25 mouse cellular contexts compared by ENCODE assay signal in the genomic region with DNA sequence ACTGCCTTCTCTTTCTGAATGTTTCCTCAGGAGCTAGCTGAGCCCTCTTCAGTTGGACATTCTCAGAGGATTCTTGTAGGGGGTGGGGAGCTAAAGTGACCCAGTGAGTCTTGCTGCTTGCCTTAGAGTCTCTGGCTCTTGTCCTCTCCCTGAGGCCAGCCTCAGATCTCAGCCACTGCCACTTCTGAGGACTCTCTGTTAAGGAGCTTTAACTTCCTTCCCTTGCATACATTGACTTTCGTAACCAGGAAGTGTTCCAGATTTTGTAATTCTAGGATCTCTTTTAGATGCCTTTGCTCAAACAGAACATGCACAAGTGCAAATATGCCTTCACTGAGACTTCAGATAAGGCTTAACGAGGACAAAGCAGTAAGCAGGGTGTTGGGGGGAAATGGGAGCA. TPM values are rescaled to one million over a fixed set of nuclear protein-coding genes. Genes with fewer than 3 reads are reported as not detected.
DNase-seq lines count a peak whose midpoint lies in the region; ATAC-seq and TF ChIP-seq lines count a peak whose summit lies in the region.
"Had no signal": no experiment of that assay in that cellular context is flagged by ENCODE, and none has a peak within 500 bp of the region (broad histone marks: within the 10 kb centered on the region; RNA-seq: fewer than 3 reads in every experiment).

No protein-coding gene starts in this region.

- no peaks in the 10 kb centered on the region for H3K27me3 ChIP-seq in kidney, embryonic 15.5 days
- H3K27me3 ChIP-seq in kidney, embryonic 16.5 days (ENCODE audit: insufficient read depth, low read length) = no peaks in the 10 kb centered on the region
- H3K27me3 ChIP-seq in lung, embryonic 14.5 days (ENCODE audit: insufficient read depth, low read length) = no peaks in the 10 kb centered on the region
- no peaks in the 10 kb centered on the region for H3K27me3 ChIP-seq in embryonic facial prominence, embryonic 10.5 days (replicated peaks; ENCODE audit: low read depth, poor library complexity, severe bottlenecking)
- no peaks in the 10 kb centered on the region for H3K27me3 ChIP-seq in midbrain, postnatal 0 days (ENCODE audit: insufficient read depth, low read length)
- 0 out of 2 replicates have a peak, but pooled peaks cover 4% of the 10 kb centered on the region for H3K27me3 ChIP-seq in heart, embryonic 10.5 days (ENCODE audit: insufficient read depth, poor library complexity, severe bottlenecking)
- H3K27me3 ChIP-seq: forebrain, embryonic 15.5 days; hindbrain, embryonic 12.5 days; intestine, embryonic 15.5 days; midbrain, embryonic 13.5 days; neural tube, embryonic 15.5 days had no signal

- no peak for ATAC-seq in kidney, embryonic 15.5 days (replicated peaks; ENCODE audit: low FRiP score)
- ATAC-seq in kidney, embryonic 16.5 days (ENCODE audit: low FRiP score, low TSS enrichment) = no peak
- peak; percentile 47 for ATAC-seq in lung, embryonic 14.5 days (ENCODE audit: insufficient read depth)
- no peak for ATAC-seq in midbrain, postnatal 0 days (ENCODE audit: low FRiP score)
- ATAC-seq: forebrain, embryonic 15.5 days; intestine, embryonic 15.5 days; midbrain, embryonic 13.5 days had no signal

- peak; percentile 56 for DNase-seq in lung, embryonic 14.5 days
- peak; percentile 60 to 82 for DNase-seq in lung, postnatal 4 days
- DNase-seq in embryonic facial prominence, embryonic 10.5 days (ENCODE audit: low spot score) = no peak
- no peak for DNase-seq in urinary bladder, postnatal 25 days (ENCODE audit: low spot score)
- no peak for DNase-seq in midbrain, postnatal 0 days (ENCODE audit: low spot score)
- no peak for DNase-seq in heart, embryonic 10.5 days (ENCODE audit: low spot score)
- DNase-seq: adrenal gland, adult 2 months; cerebellum, adult 18-20 months; cerebellum, postnatal 36 days; heart, adult 18-20 months; kidney, postnatal 10 days had no signal

- H3K9me3 ChIP-seq in kidney, embryonic 15.5 days (replicated peaks) = no peaks in the 10 kb centered on the region
- no peaks in the 10 kb centered on the region for H3K9me3 ChIP-seq in kidney, embryonic 16.5 days (ENCODE audit: low read length)
- no peaks in the 10 kb centered on the region for H3K9me3 ChIP-seq in lung, embryonic 14.5 days (ENCODE audit: low read depth, low read length)
- H3K9me3 ChIP-seq in embryonic facial prominence, embryonic 10.5 days = no peaks in the 10 kb centered on the region
- H3K9me3 ChIP-seq in midbrain, postnatal 0 days (ENCODE audit: low read length) = no peaks in the 10 kb centered on the region
- H3K9me3 ChIP-seq in heart, embryonic 10.5 days = no peaks in the 10 kb centered on the region
- H3K9me3 ChIP-seq: forebrain, embryonic 15.5 days; hindbrain, embryonic 12.5 days; intestine, embryonic 15.5 days; limb, embryonic 10.5 days; midbrain, embryonic 13.5 days; neural tube, embryonic 15.5 days had no signal

- H3K27ac ChIP-seq in kidney, embryonic 15.5 days = 0 out of 2 replicates have a peak overlapping the region, but pooled peaks have one; percentile 19
- H3K27ac ChIP-seq in kidney, embryonic 16.5 days (ENCODE audit: low read length) = no peak overlapping the region
- 0 out of 2 replicates have a peak overlapping the region, but pooled peaks have one; percentile 15 for H3K27ac ChIP-seq in lung, embryonic 14.5 days (ENCODE audit: low read depth)
- H3K27ac ChIP-seq in embryonic facial prominence, embryonic 10.5 days (replicated peaks) = no peak overlapping the region
- H3K27ac ChIP-seq in midbrain, postnatal 0 days (ENCODE audit: low read depth, low read length) = no peak overlapping the region
- no peak overlapping the region for H3K27ac ChIP-seq in heart, embryonic 10.5 days
- H3K27ac ChIP-seq: forebrain, embryonic 15.5 days; hindbrain, embryonic 12.5 days; intestine, embryonic 15.5 days; left cerebral cortex, adult 2 months; limb, embryonic 10.5 days; midbrain, embryonic 13.5 days; neural tube, embryonic 15.5 days had no signal

- 76% methylated on average over 2 of the region's 2 CpGs for WGBS in kidney, embryonic 15.5 days
- 69% methylated on average over 2 of the region's 2 CpGs for WGBS in kidney, embryonic 16.5 days
- 41% methylated on average over 2 of the region's 2 CpGs for WGBS in lung, embryonic 14.5 days
- 72% methylated on average over 2 of the region's 2 CpGs for WGBS in embryonic facial prominence, embryonic 10.5 days
- 64% methylated on average over 2 of the region's 2 CpGs for WGBS in midbrain, postnatal 0 days
- 57% methylated on average over 2 of the region's 2 CpGs for WGBS in heart, embryonic 10.5 days

- TF ChIP-seq CTCF in lung, embryonic 14.5 days (IDR thresholded peaks at IDR 0.05; ENCODE audit: low read depth) = no peak
- no peak for TF ChIP-seq CTCF in midbrain, postnatal 0 days (IDR thresholded peaks at IDR 0.05)

- 0 out of 2 replicates have a peak, but pooled peaks cover 3% of the 10 kb centered on the region for H3K36me3 ChIP-seq in kidney, embryonic 15.5 days
- no peaks in the 10 kb centered on the region for H3K36me3 ChIP-seq in kidney, embryonic 16.5 days (ENCODE audit: insufficient read depth, low read length)
- H3K36me3 ChIP-seq in lung, embryonic 14.5 days (ENCODE audit: insufficient read depth) = no peaks in the 10 kb centered on the region
- H3K36me3 ChIP-seq in embryonic facial prominence, embryonic 10.5 days (replicated peaks) = no peaks in the 10 kb centered on the region
- H3K36me3 ChIP-seq in midbrain, postnatal 0 days (ENCODE audit: insufficient read depth, low read length) = peaks cover 21% of the 10 kb centered on the region
- H3K36me3 ChIP-seq in heart, embryonic 10.5 days = no peaks in the 10 kb centered on the region
- H3K36me3 ChIP-seq: forebrain, embryonic 15.5 days; hindbrain, embryonic 12.5 days; intestine, embryonic 15.5 days; limb, embryonic 10.5 days had no signal

- H3K4me1 ChIP-seq in kidney, embryonic 15.5 days = peaks cover 8% of the 10 kb centered on the region; the same call in 1 of the 2 replicates
- H3K4me1 ChIP-seq in kidney, embryonic 16.5 days (ENCODE audit: insufficient read depth, low read length) = peaks cover 3% of the 10 kb centered on the region; the same call in 1 of the 2 replicates
- H3K4me1 ChIP-seq in lung, embryonic 14.5 days (ENCODE audit: insufficient read depth) = 0 out of 2 replicates have a peak, but pooled peaks cover 4% of the 10 kb centered on the region
- H3K4me1 ChIP-seq in embryonic facial prominence, embryonic 10.5 days = no peaks in the 10 kb centered on the region
- no peaks in the 10 kb centered on the region for H3K4me1 ChIP-seq in midbrain, postnatal 0 days (ENCODE audit: insufficient read depth, low read length)
- H3K4me1 ChIP-seq in heart, embryonic 10.5 days = peaks cover 12% of the 10 kb centered on the region; the same call in 1 of the 2 replicates
- H3K4me1 ChIP-seq: forebrain, embryonic 15.5 days; limb, embryonic 10.5 days had no signal

- H3K9ac ChIP-seq in kidney, embryonic 15.5 days = no peak overlapping the region
- H3K9ac ChIP-seq in kidney, embryonic 16.5 days (replicated peaks; ENCODE audit: low read length) = no peak overlapping the region
- H3K9ac ChIP-seq in lung, embryonic 14.5 days = no peak overlapping the region
- H3K9ac ChIP-seq in midbrain, postnatal 0 days (replicated peaks; ENCODE audit: low read length, poor library complexity, severe bottlenecking) = no peak overlapping the region
- H3K9ac ChIP-seq: forebrain, embryonic 15.5 days; hindbrain, embryonic 12.5 days; intestine, embryonic 15.5 days; midbrain, embryonic 13.5 days; neural tube, embryonic 15.5 days had no signal

- H3K4me3 ChIP-seq in kidney, embryonic 15.5 days (replicated peaks) = no peak overlapping the region
- no peak overlapping the region for H3K4me3 ChIP-seq in kidney, embryonic 16.5 days (ENCODE audit: low read length)
- no peak overlapping the region for H3K4me3 ChIP-seq in lung, embryonic 14.5 days (ENCODE audit: low read depth, low read length)
- no peak overlapping the region for H3K4me3 ChIP-seq in embryonic facial prominence, embryonic 10.5 days
- H3K4me3 ChIP-seq in midbrain, postnatal 0 days (ENCODE audit: low read depth, low read length) = no peak overlapping the region
- no peak overlapping the region for H3K4me3 ChIP-seq in heart, embryonic 10.5 days
- H3K4me3 ChIP-seq: erythroblast, embryonic 14.5 days; forebrain, embryonic 15.5 days; hindbrain, embryonic 12.5 days; intestine, embryonic 15.5 days; left cerebral cortex, adult 2 months; limb, embryonic 10.5 days; midbrain, embryonic 13.5 days; myocyte; neural tube, embryonic 15.5 days had no signal

- H3K4me2 ChIP-seq in kidney, embryonic 15.5 days = no peak overlapping the region
- H3K4me2 ChIP-seq in kidney, embryonic 16.5 days (replicated peaks; ENCODE audit: low read depth, low read length) = no peak overlapping the region
- no peak overlapping the region for H3K4me2 ChIP-seq in lung, embryonic 14.5 days
- no peak overlapping the region for H3K4me2 ChIP-seq in midbrain, postnatal 0 days (ENCODE audit: low read depth, low read length, poor library complexity, severe bottlenecking)
- H3K4me2 ChIP-seq: forebrain, embryonic 15.5 days; hindbrain, embryonic 12.5 days; intestine, embryonic 15.5 days; midbrain, embryonic 13.5 days; neural tube, embryonic 15.5 days had no signal

RNA-seq across cellular contexts. Expression of a gene that starts 8.2 kb away (rescaled TPM):
- 17.4 and 17.5 TPM in 2 replicates for polyA plus RNA-seq in kidney, embryonic 15.5 days (2015; fragmentation: Nextera tagmentation; extraction: Ambion mirVana)
- polyA plus RNA-seq in kidney, embryonic 16.5 days (2015; fragmentation: Nextera tagmentation; extraction: Ambion mirVana) = 20.8 and 22.6 TPM in 2 replicates
- polyA plus RNA-seq in lung, embryonic 14.5 days (2014; fragmentation: Nextera tagmentation; extraction: Ambion mirVana) = 16.2 and 17.4 TPM in 2 replicates
- polyA plus RNA-seq in embryonic facial prominence, embryonic 10.5 days (2016; fragmentation: Nextera tagmentation; extraction: Ambion mirVana) = 6.1 and 7.1 TPM in 2 replicates
- total RNA-seq in midbrain, postnatal 0 days (2014; rRNA removed) = 91.3 and 95.9 TPM in 2 replicates
- 28.8 and 32.7 TPM in 2 replicates for polyA plus RNA-seq in midbrain, postnatal 0 days (2015; fragmentation: Nextera tagmentation; extraction: Ambion mirVana)
- polyA plus RNA-seq in heart, embryonic 10.5 days (2016; fragmentation: Nextera tagmentation; extraction: Ambion mirVana) = 7.2 and 8.2 TPM in 2 replicates

RNA-seq across cellular contexts. Expression of a gene that starts 9.0 kb away (rescaled TPM):
- polyA plus RNA-seq in kidney, embryonic 15.5 days (2015; fragmentation: Nextera tagmentation; extraction: Ambion mirVana) = 0.18 and 0.27 TPM in 2 replicates
- polyA plus RNA-seq in kidney, embryonic 16.5 days (2015; fragmentation: Nextera tagmentation; extraction: Ambion mirVana) = 0.22 TPM in 1 of 2 replicates, not detected in the other
- polyA plus RNA-seq in lung, embryonic 14.5 days (2014; fragmentation: Nextera tagmentation; extraction: Ambion mirVana) = not detected in 2 replicates
- polyA plus RNA-seq in embryonic facial prominence, embryonic 10.5 days (2016; fragmentation: Nextera tagmentation; extraction: Ambion mirVana) = 0.16 TPM in 1 of 2 replicates, not detected in the other
- 0.99 and 1.8 TPM in 2 replicates for total RNA-seq in midbrain, postnatal 0 days (2014; rRNA removed)
- polyA plus RNA-seq in midbrain, postnatal 0 days (2015; fragmentation: Nextera tagmentation; extraction: Ambion mirVana) = 1.0 and 1.1 TPM in 2 replicates
- polyA plus RNA-seq in heart, embryonic 10.5 days (2016; fragmentation: Nextera tagmentation; extraction: Ambion mirVana) = not detected in 2 replicates
- polyA plus RNA-seq: adrenal gland, adult 2 months; embryonic facial prominence, embryonic 11.5 days; erythroblast, embryonic 14.5 days; forebrain, embryonic 15.5 days; heart, embryonic 16.5 days; intestine, embryonic 15.5 days; limb, embryonic 10.5 days; myocyte; thymus, postnatal 0 days had no signal

RNA-seq across cellular contexts. Expression of a gene that starts 54.5 kb away (rescaled TPM):
- polyA plus RNA-seq in kidney, embryonic 15.5 days (2015; fragmentation: Nextera tagmentation; extraction: Ambion mirVana) = 293 and 318 TPM in 2 replicates
- polyA plus RNA-seq in kidney, embryonic 16.5 days (2015; fragmentation: Nextera tagmentation; extraction: Ambion mirVana) = 300 and 327 TPM in 2 replicates
- 282 and 292 TPM in 2 replicates for polyA plus RNA-seq in lung, embryonic 14.5 days (2014; fragmentation: Nextera tagmentation; extraction: Ambion mirVana)
- 471 and 476 TPM in 2 replicates for polyA plus RNA-seq in embryonic facial prominence, embryonic 10.5 days (2016; fragmentation: Nextera tagmentation; extraction: Ambion mirVana)
- total RNA-seq in midbrain, postnatal 0 days (2014; rRNA removed) = 248 and 260 TPM in 2 replicates
- polyA plus RNA-seq in midbrain, postnatal 0 days (2015; fragmentation: Nextera tagmentation; extraction: Ambion mirVana) = 347 and 350 TPM in 2 replicates
- 311 and 345 TPM in 2 replicates for polyA plus RNA-seq in heart, embryonic 10.5 days (2016; fragmentation: Nextera tagmentation; extraction: Ambion mirVana)

Comparison
In these comparisons a context has a peak if more than half of its experiments do, and no peak if none do; other contexts are left out.
1. H3K27ac ChIP-seq: peak in kidney, embryonic 15.5 days (single experiment) and lung, embryonic 14.5 days (single experiment); none in kidney, embryonic 16.5 days (single experiment), embryonic facial prominence, embryonic 10.5 days (single experiment), midbrain, postnatal 0 days (single experiment) and heart, embryonic 10.5 days (single experiment).
2. DNase-seq: peak in lung, embryonic 14.5 days (single experiment) and lung, postnatal 4 days (2 of 2); none in embryonic facial prominence, embryonic 10.5 days (single experiment), urinary bladder, postnatal 25 days (single experiment), midbrain, postnatal 0 days (single experiment) and heart, embryonic 10.5 days (single experiment).